Mouse (Mus musculus): ENCODE results near the gene Ddit4.

GRCm38 (mm10) chr10:59972534-59972933 lies 20.9 kb upstream of the Ddit4 start:
- TF ChIP-seq CTCF (IDR thresholded peaks at IDR 0.05; ENCODE audit: extremely low read depth, insufficient read depth, low read length) (no peak), POLR2A (IDR thresholded peaks at IDR 0.05; ENCODE audit: extremely low read depth, insufficient read depth, low read length) (no peak)
